Mouse (Mus musculus) B cell, adult (primary cell): ENCODE results near the gene Tipin. TPM values are rescaled to one million over a fixed set of nuclear protein-coding genes. Genes with fewer than 3 reads are reported as not detected.

Experiments
- total RNA-seq: library from RNA; stranded (reverse); gene quantifications from 4 replicates; pipeline ENCODE4 v1.2.4, GENCODE M21; 2023; ENCODE audit not compliant: inconsistent age

Gene Tipin
- 18.5 to 25.3 TPM (median 23.4 TPM) in 4 replicates for total RNA-seq

GRCm38 (mm10) chr9:64281105-64281780, at the start of gene Tipin:
Gene Tipin (plus strand): TSS chr9:64281581.

GRCm38 (mm10) chr9:64234768-64235435, 46.5 kb upstream of the Tipin start, which contains the start of gene Uchl4:
Gene Uchl4 (plus strand): TSS chr9:64235201.

GRCm38 (mm10) chr9:64253021-64253904, 28.1 kb upstream of the Tipin start, which contains the start of gene Map2k1:
Gene Map2k1 (minus strand): TSS chr9:64253631.

GRCm38 (mm10) chr9:64341254-64341566, 59.8 kb downstream of the Tipin start, which contains the start of gene Dis3l:
Gene Dis3l (minus strand): TSS chr9:64341288.

Other genes starting within 250 kb of the Tipin start
- not detected in 4 replicates for gene Lctl, start 164.4 kb upstream of the Tipin start, total RNA-seq
- 4.7 to 7.7 TPM (median 6.5 TPM) in 4 replicates for gene Zwilch, start 108.5 kb upstream of the Tipin start, total RNA-seq
- gene Rpl4, start 108.2 kb upstream of the Tipin start, total RNA-seq, result 1,782 to 1,851 TPM (median 1,806 TPM) in 4 replicates
- 19.6 to 22.9 TPM (median 22.0 TPM) in 4 replicates for gene Snapc5, start 102.3 kb upstream of the Tipin start, total RNA-seq
- 1.2 to 2.1 TPM (median 1.7 TPM) in 4 replicates for gene Uchl4, start 46.4 kb upstream of the Tipin start, total RNA-seq
- gene Map2k1, start 27.9 kb upstream of the Tipin start, total RNA-seq, result 138 to 152 TPM (median 143 TPM) in 4 replicates
- gene Dis3l, start 59.7 kb downstream of the Tipin start, total RNA-seq, result 21.5 to 26.9 TPM (median 23.4 TPM) in 4 replicates
- 0.54 TPM in 1 of 4 replicates, not detected in the others for gene Megf11, start 104.0 kb downstream of the Tipin start, total RNA-seq